Mouse (Mus musculus) stomach, postnatal 0 days (tissue): ENCODE results near the gene Nrf1. TPM values are rescaled to one million over a fixed set of nuclear protein-coding genes. Genes with fewer than 3 reads are reported as not detected.

Experiments used
- ATAC-seq: fragments of 200-750 bp; cut with Nextera tagmentation; 2 replicates; pipeline ENCODE4 v1.8.0; 2017; ENCODE audit not compliant: low FRiP score, low TSS enrichment
- DNase-seq: peaks from one replicate; pipeline ENCODE4 v3.0.0-alpha.2; 2016; ENCODE audit warnings: low spot score
- H3K27ac ChIP-seq: fragments of 300-500 bp; sonication (generic); replicated peaks from 2 replicates; pipeline ENCODE4 v1.5.1; 2014; ENCODE audit warnings: mild to moderate bottlenecking, control low read depth
- H3K27me3 ChIP-seq: fragments of 300-500 bp; sonication (generic); 2 replicates; pipeline ENCODE4 v1.6.1; 2014; ENCODE audit warnings: low read length; ENCODE audit not compliant: control insufficient read depth, insufficient read depth
- H3K36me3 ChIP-seq: fragments of 300-500 bp; sonication (generic); 2 replicates; pipeline ENCODE4 v1.6.1; 2014; ENCODE audit warnings: low read length, mixed read lengths; ENCODE audit not compliant: control insufficient read depth, insufficient read depth
- H3K4me1 ChIP-seq: fragments of 300-500 bp; sonication (generic); replicated peaks from 2 replicates; pipeline ENCODE4 v1.6.1; 2014; ENCODE audit warnings: antibody characterized with exemption; ENCODE audit not compliant: control insufficient read depth, insufficient read depth
- H3K4me2 ChIP-seq: fragments of 300-500 bp; sonication (generic); replicated peaks from 2 replicates; pipeline ENCODE4 v1.6.1; 2014; ENCODE audit warnings: low read depth, mild to moderate bottlenecking, control low read depth, moderate library complexity
- H3K4me3 ChIP-seq: fragments of 300-500 bp; sonication (generic); 2 replicates; pipeline ENCODE4 v1.5.1; 2014; ENCODE audit warnings: low read depth, low read length, control low read depth
- H3K9ac ChIP-seq: fragments of 300-500 bp; sonication (generic); 2 replicates; pipeline ENCODE4 v1.6.1; 2014; ENCODE audit warnings: mild to moderate bottlenecking, low read length, control low read depth, mixed read lengths
- H3K9me3 ChIP-seq: fragments of 300-500 bp; sonication (generic); 2 replicates; pipeline ENCODE4 v1.6.1; 2016; ENCODE audit warnings: low read length; ENCODE audit not compliant: control insufficient read depth
- CTCF ChIP-seq: IDR thresholded peaks from 2 replicates; pipeline ENCODE4 v1.5.1; 2016; ENCODE audit warnings: antibody characterized with exemption, low read depth, mild to moderate bottlenecking, moderate library complexity
- EP300 ChIP-seq: optimal IDR thresholded peaks from 2 replicates; pipeline ENCODE3; 2016; ENCODE audit warnings: antibody characterized with exemption
- WGBS: fragments of 180-500 bp; shearing (Covaris S2); extraction: QIAGEN DNeasy Blood & Tissue Kit; methylation state at CpG from one replicate; pipeline ENCODE4 v1.1.7; 2014; 5-methylcytosine and 5-hydroxymethylcytosine counted together
- polyA plus RNA-seq: library from polyadenylated mRNA; unstranded; fragments of >200 nt; fragmentation: Nextera tagmentation; extraction: Ambion mirVana; gene quantifications from 2 replicates; pipeline ENCODE4 v1.2.1, GENCODE M21; 2015

Nrf1 gene
- 15.1 and 16.7 TPM in 2 replicates for polyA plus RNA-seq

- Histone ChIP-seq H3K36me3 (no peaks in the 10 kb centered on the region), H3K27ac (peak within 1 kb of the TSS; percentile 100), H3K9ac (peak within 1 kb of the TSS; percentile 99), H3K9me3 (no peaks in the 10 kb centered on the region), H3K27me3 (no peaks in the 10 kb centered on the region), H3K4me2 (peak within 1 kb of the TSS; percentile 87), H3K4me1 (no peaks in the 10 kb centered on the region), H3K4me3 (peak within 1 kb of the TSS; percentile 96)
- peak; percentile 97 for ATAC-seq
- TF ChIP-seq EP300 (no peak), CTCF (peak; percentile 52)
- under 1% methylated on average over 59 of the region's 78 CpGs for WGBS
- peak; percentile 93 for DNase-seq
Measured at GRCm38 (mm10) chr6:30047271-30048162, at the start of gene Nrf1. Gene Nrf1 (plus strand): TSS chr6:30047988.

GRCm38 (mm10) chr6:29998140-29998539 lies 49.6 kb upstream of the Nrf1 start:
- Histone ChIP-seq H3K9me3 (no peaks in the 10 kb centered on the region), H3K9ac (no peak overlapping the region), H3K36me3 (no peaks in the 10 kb centered on the region), H3K27me3 (no peaks in the 10 kb centered on the region), H3K4me2 (no peak overlapping the region), H3K4me1 (no peaks in the 10 kb centered on the region), H3K27ac (no peak overlapping the region), H3K4me3 (no peak overlapping the region)
- WGBS = 69% methylated on average over 9 of the region's 9 CpGs
- ATAC-seq = no peak
- no peak for DNase-seq
- TF ChIP-seq EP300 = no peak
- TF ChIP-seq CTCF = no peak

GRCm38 (mm10) chr6:29998771-29999170 lies 49.0 kb upstream of the Nrf1 start:
- no peak for DNase-seq
- TF ChIP-seq CTCF = no peak
- TF ChIP-seq EP300 = no peak
- H3K27me3 ChIP-seq = no peaks in the 10 kb centered on the region
- H3K4me1 ChIP-seq = no peaks in the 10 kb centered on the region
- H3K4me2 ChIP-seq = no peak overlapping the region
- H3K36me3 ChIP-seq = no peaks in the 10 kb centered on the region
- H3K9me3 ChIP-seq = no peaks in the 10 kb centered on the region
- no peak overlapping the region for H3K9ac ChIP-seq
- 66% methylated on average over 4 of the region's 4 CpGs for WGBS
- no peak for ATAC-seq
- no peak overlapping the region for H3K27ac ChIP-seq
- no peak overlapping the region for H3K4me3 ChIP-seq

GRCm38 (mm10) chr6:30002628-30003027 lies 45.2 kb upstream of the Nrf1 start:
- Histone ChIP-seq H3K27ac (no peak overlapping the region), H3K4me2 (no peak overlapping the region), H3K9me3 (no peaks in the 10 kb centered on the region), H3K9ac (no peak overlapping the region), H3K27me3 (no peaks in the 10 kb centered on the region), H3K4me1 (no peaks in the 10 kb centered on the region), H3K36me3 (no peaks in the 10 kb centered on the region), H3K4me3 (no peak overlapping the region)
- TF ChIP-seq EP300 = no peak
- no peak for TF ChIP-seq CTCF
- ATAC-seq (no peak), DNase-seq (no peak)
- WGBS = 68% methylated on average over 9 of the region's 9 CpGs

- Histone ChIP-seq H3K9me3 (no peaks in the 10 kb centered on the region), H3K27ac (no peak overlapping the region), H3K4me3 (no peak overlapping the region), H3K27me3 (no peaks in the 10 kb centered on the region), H3K4me2 (no peak overlapping the region), H3K9ac (no peak overlapping the region), H3K4me1 (no peaks in the 10 kb centered on the region), H3K36me3 (no peaks in the 10 kb centered on the region)
- no peak for DNase-seq
- 78% methylated on average over 1 of the region's 1 CpGs for WGBS
- TF ChIP-seq EP300 (no peak), CTCF (no peak)
- no peak for ATAC-seq
Measured at GRCm38 (mm10) chr6:30005851-30006250, 41.9 kb upstream of the Nrf1 start.

GRCm38 (mm10) chr6:30009204-30009603 lies 38.6 kb upstream of the Nrf1 start:
- 83% methylated on average over 7 of the region's 7 CpGs for WGBS
- TF ChIP-seq EP300 = no peak
- TF ChIP-seq CTCF = no peak
- Histone ChIP-seq H3K27ac (no peak overlapping the region), H3K4me2 (no peak overlapping the region), H3K9ac (no peak overlapping the region), H3K9me3 (no peaks in the 10 kb centered on the region), H3K36me3 (no peaks in the 10 kb centered on the region), H3K4me3 (no peak overlapping the region), H3K4me1 (no peaks in the 10 kb centered on the region), H3K27me3 (no peaks in the 10 kb centered on the region)
- no peak for DNase-seq
- no peak for ATAC-seq
